Mouse (Mus musculus) thymus, adult 2 months (tissue): ENCODE measurements around the gene Gan.

Experiments used
- CTCF ChIP-seq: fragments of 200-500 bp; IDR thresholded peaks from 2 replicates; pipeline ENCODE4 v1.5.1; 2012; ENCODE audit warnings: mild to moderate bottlenecking, control low read depth, low read length, moderate library complexity, borderline replicate concordance; ENCODE audit not compliant: control insufficient read depth, poor library complexity, insufficient read depth; ENCODE audit errors: extremely low read depth
- POLR2A ChIP-seq: fragments of 200-500 bp; IDR thresholded peaks from 2 replicates; pipeline ENCODE4 v1.6.1; 2012; ENCODE audit warnings: mild to moderate bottlenecking, low read length, control low read depth, moderate library complexity; ENCODE audit not compliant: control insufficient read depth, poor library complexity, insufficient read depth; ENCODE audit errors: extremely low read depth

DNA sequence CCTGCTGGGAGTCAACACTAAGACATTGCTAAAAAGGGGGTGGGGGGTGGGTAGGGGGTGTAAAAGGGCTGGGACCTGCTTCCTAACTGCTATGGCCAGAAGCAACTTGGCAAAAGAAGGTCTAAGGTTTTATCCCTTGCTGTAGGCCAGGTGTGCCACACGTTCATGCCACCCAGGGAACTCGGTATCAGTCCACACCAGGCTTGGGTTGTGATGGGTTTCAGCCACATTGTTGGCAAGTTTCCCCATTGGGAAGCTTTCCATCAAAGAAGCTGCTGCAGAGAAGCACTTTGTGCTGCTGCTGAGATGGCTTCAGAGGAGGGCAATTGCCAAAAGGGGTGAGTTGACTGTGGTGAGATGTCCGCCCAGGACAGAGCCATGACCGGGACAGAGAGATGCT, 47.9 kb downstream of the Gan start:
- TF ChIP-seq POLR2A (no peak), CTCF (no peak)
